Mouse (Mus musculus): ENCODE measurements around the gene Ephb4.

DNA sequence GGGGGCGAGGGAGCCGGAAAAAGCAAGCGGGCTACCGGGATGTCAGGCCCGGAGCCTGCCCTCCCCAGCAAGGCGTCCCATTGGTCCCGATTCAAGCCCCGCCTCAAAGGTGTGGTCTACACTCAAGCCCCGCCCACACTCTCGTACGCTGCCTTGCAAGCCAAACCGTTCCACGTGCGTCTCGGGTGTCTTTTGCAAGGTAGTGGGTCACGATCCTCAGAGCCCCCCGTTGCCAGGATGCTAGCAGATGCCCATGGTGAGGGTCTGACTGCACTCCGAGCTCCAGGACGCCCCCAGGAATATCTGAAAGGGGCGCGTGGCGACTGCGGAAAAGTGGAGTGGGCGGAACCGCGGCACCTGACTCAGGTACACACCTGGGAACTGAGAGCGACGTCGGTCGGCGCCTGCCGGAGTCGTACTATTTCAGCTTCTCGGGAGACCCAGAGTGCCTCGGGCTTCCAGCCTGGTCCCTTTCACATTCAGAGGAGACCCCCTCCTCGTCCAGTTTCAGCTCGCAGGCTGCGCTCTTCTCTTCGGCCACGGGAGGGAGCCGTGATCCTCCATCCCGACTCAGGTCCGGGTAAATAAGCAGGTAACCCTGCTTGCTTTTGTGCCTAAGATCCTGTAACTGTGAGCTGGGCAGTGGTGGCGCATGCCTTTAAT, 16.3 kb upstream of the Ephb4 start, which contains the start of gene Slc12a9:
- TF ChIP-seq TAL1 (IDR thresholded peaks at IDR 0.05; ENCODE audit: low read length), result no peak
- no peak for TF ChIP-seq GATA1 (IDR thresholded peaks at IDR 0.05; ENCODE audit: low read length)
